In genomic region chr1:182461261-182461660, GRCm38 (mm10) we compare ENCODE assay signal across 8 mouse cellular contexts. TPM values are rescaled to one million over a fixed set of nuclear protein-coding genes. Genes with fewer than 3 reads are reported as not detected.
A peak's percentile ranks its signal among the peaks of the same experiment; 100 is the strongest.
DNase-seq lines count a peak whose midpoint lies in the region; ATAC-seq and TF ChIP-seq lines count a peak whose summit lies in the region.

No protein-coding gene starts in this region.

- H3K4me3 ChIP-seq in forebrain, postnatal 0 days (ENCODE audit: low read depth, low read length): no peak overlapping the region
- H3K4me3 ChIP-seq in forebrain, embryonic 11.5 days (ENCODE audit: low read depth, low read length): no peak overlapping the region
- no peak overlapping the region for H3K4me3 ChIP-seq in brown adipose tissue, adult 24 weeks (ENCODE audit: insufficient read depth, low read depth, low read length)
- no peak overlapping the region for H3K4me3 ChIP-seq in hindbrain, embryonic 13.5 days
- no peak overlapping the region for H3K4me3 ChIP-seq in lung, embryonic 16.5 days (ENCODE audit: low read length)

- 0 out of 2 replicates have a peak overlapping the region, but pooled peaks have one; percentile 5 for H3K27ac ChIP-seq in forebrain, postnatal 0 days (ENCODE audit: low read depth, low read length)
- no peak overlapping the region for H3K27ac ChIP-seq in forebrain, embryonic 11.5 days (ENCODE audit: low read depth, low read length)
- peak overlapping the region; percentile 7; the same call in 1 of the 2 replicates for H3K27ac ChIP-seq in brown adipose tissue, adult 24 weeks (replicated peaks; ENCODE audit: low read depth, low read length)
- peak overlapping the region; percentile 79 for H3K27ac ChIP-seq in hindbrain, embryonic 13.5 days
- peak overlapping the region; percentile 84 for H3K27ac ChIP-seq in lung, embryonic 16.5 days (ENCODE audit: low read length)

- H3K4me2 ChIP-seq in forebrain, postnatal 0 days (ENCODE audit: low read depth): no peak overlapping the region
- no peak overlapping the region for H3K4me2 ChIP-seq in forebrain, embryonic 11.5 days (ENCODE audit: low read depth, low read length, severe bottlenecking)
- no peak overlapping the region for H3K4me2 ChIP-seq in hindbrain, embryonic 13.5 days
- H3K4me2 ChIP-seq in lung, embryonic 16.5 days (ENCODE audit: low read depth, low read length): peak overlapping the region; percentile 30

- DNase-seq in forebrain, postnatal 0 days: no peak
- no peak for DNase-seq in forebrain, embryonic 11.5 days (ENCODE audit: low spot score)
- no peak for DNase-seq in left cerebral cortex, adult 8-10 months (ENCODE audit: low spot score in 2 of 2)
- DNase-seq in T-cell, adult 2 months (ENCODE audit: low spot score): no peak

- ATAC-seq in forebrain, postnatal 0 days: no peak
- ATAC-seq in forebrain, embryonic 11.5 days (replicated peaks; ENCODE audit: low FRiP score): no peak
- no peak for ATAC-seq in hindbrain, embryonic 13.5 days (ENCODE audit: low FRiP score)
- peak; percentile 63 for ATAC-seq in lung, embryonic 16.5 days (ENCODE audit: low read depth)
- ATAC-seq in erythroblast, adult 5-6 weeks (replicated peaks; ENCODE audit: low FRiP score, poor library complexity, severe bottlenecking): no peak

- no peaks in the 10 kb centered on the region for H3K9me3 ChIP-seq in forebrain, postnatal 0 days (ENCODE audit: low read length)
- H3K9me3 ChIP-seq in forebrain, embryonic 11.5 days (ENCODE audit: control insufficient read depth, low read length): no peaks in the 10 kb centered on the region
- H3K9me3 ChIP-seq in hindbrain, embryonic 13.5 days: no peaks in the 10 kb centered on the region
- no peaks in the 10 kb centered on the region for H3K9me3 ChIP-seq in lung, embryonic 16.5 days (ENCODE audit: control insufficient read depth, low read length)

- H3K4me1 ChIP-seq in forebrain, postnatal 0 days (ENCODE audit: insufficient read depth): no peaks in the 10 kb centered on the region
- no peaks in the 10 kb centered on the region for H3K4me1 ChIP-seq in forebrain, embryonic 11.5 days (replicated peaks; ENCODE audit: control insufficient read depth, insufficient read depth, low read length)
- H3K4me1 ChIP-seq in brown adipose tissue, adult 24 weeks (ENCODE audit: control insufficient read depth, insufficient read depth, insufficient read length, low read length): peaks cover 4% of the 10 kb centered on the region
- peaks cover 21% of the 10 kb centered on the region for H3K4me1 ChIP-seq in hindbrain, embryonic 13.5 days (replicated peaks)
- peaks cover 16% of the 10 kb centered on the region for H3K4me1 ChIP-seq in lung, embryonic 16.5 days (replicated peaks; ENCODE audit: control insufficient read depth, insufficient read depth, low read length)

- no peaks in the 10 kb centered on the region for H3K27me3 ChIP-seq in forebrain, postnatal 0 days (ENCODE audit: insufficient read depth, low read length)
- no peaks in the 10 kb centered on the region for H3K27me3 ChIP-seq in forebrain, embryonic 11.5 days (ENCODE audit: control insufficient read depth, insufficient read depth, low read length)
- H3K27me3 ChIP-seq in hindbrain, embryonic 13.5 days: no peaks in the 10 kb centered on the region
- H3K27me3 ChIP-seq in lung, embryonic 16.5 days (ENCODE audit: control insufficient read depth, insufficient read depth, low read depth, low read length): no peaks in the 10 kb centered on the region

- WGBS in forebrain, postnatal 0 days: 69% methylated on average over 7 of the region's 7 CpGs
- 88% methylated on average over 7 of the region's 7 CpGs for WGBS in forebrain, embryonic 11.5 days
- 68% methylated on average over 7 of the region's 7 CpGs for WGBS in hindbrain, embryonic 13.5 days
- WGBS in lung, embryonic 16.5 days: 20% methylated on average over 7 of the region's 7 CpGs

- peaks cover 19% of the 10 kb centered on the region for H3K36me3 ChIP-seq in forebrain, postnatal 0 days (ENCODE audit: insufficient read depth)
- no peaks in the 10 kb centered on the region; the same call in 1 of the 2 replicates for H3K36me3 ChIP-seq in forebrain, embryonic 11.5 days (ENCODE audit: control insufficient read depth, insufficient read depth, low read length)
- peaks cover 30% of the 10 kb centered on the region for H3K36me3 ChIP-seq in hindbrain, embryonic 13.5 days
- H3K36me3 ChIP-seq in lung, embryonic 16.5 days (ENCODE audit: control insufficient read depth, insufficient read depth, low read length): peaks cover 14% of the 10 kb centered on the region

- no peak overlapping the region for H3K9ac ChIP-seq in forebrain, postnatal 0 days
- H3K9ac ChIP-seq in forebrain, embryonic 11.5 days (ENCODE audit: low read length): no peak overlapping the region
- no peak overlapping the region for H3K9ac ChIP-seq in hindbrain, embryonic 13.5 days
- H3K9ac ChIP-seq in lung, embryonic 16.5 days (ENCODE audit: low read length): 0 out of 2 replicates have a peak overlapping the region, but pooled peaks have one; percentile 4

- TF ChIP-seq CTCF in forebrain, postnatal 0 days (IDR thresholded peaks at IDR 0.05; ENCODE audit: low read depth): no peak

RNA-seq across cellular contexts. Expression of gene Trp53bp2, which starts 52.3 kb away (rescaled TPM):
- 18.8 and 27.3 TPM in 2 replicates for total RNA-seq in forebrain, postnatal 0 days (2014; rRNA removed)
- 11.9 and 13.7 TPM in 2 replicates for polyA plus RNA-seq in forebrain, postnatal 0 days (2015; fragmentation: Nextera tagmentation; extraction: Ambion mirVana)
- polyA plus RNA-seq in forebrain, embryonic 11.5 days (2014; fragmentation: Nextera tagmentation; extraction: Ambion mirVana): 35.7 and 38.5 TPM in 2 replicates
- polyA plus RNA-seq in brown adipose tissue, adult 24 weeks (2012; ENCODE audit: insufficient read depth, insufficient read length, missing spikeins): 7.6 and 7.7 TPM in 2 replicates
- polyA plus RNA-seq in hindbrain, embryonic 13.5 days (2015; fragmentation: Nextera tagmentation; extraction: Ambion mirVana): 20.5 and 21.7 TPM in 2 replicates
- polyA plus RNA-seq in lung, embryonic 16.5 days (2015; fragmentation: Nextera tagmentation; extraction: Ambion mirVana): 22.4 and 23.4 TPM in 2 replicates
- 10 to 100 TPM; 23.8 to 34.0 (median 26.8) TPM for total RNA-seq in left cerebral cortex, adult 8-10 months (2022)
- 1.2 and 3.6 TPM in 2 replicates for total RNA-seq in erythroblast, adult 5-6 weeks (2015; ENCODE audit: low replicate concordance)
- total RNA-seq in erythroblast, adult 5-6 weeks (2017; ENCODE audit: low replicate concordance): 2.2 and 2.6 TPM in 2 replicates

RNA-seq across cellular contexts. Expression of gene Capn2, which starts 56.1 kb away (rescaled TPM):
- total RNA-seq in forebrain, postnatal 0 days (2014; rRNA removed): 73.6 and 76.3 TPM in 2 replicates
- polyA plus RNA-seq in forebrain, postnatal 0 days (2015; fragmentation: Nextera tagmentation; extraction: Ambion mirVana): 52.2 and 67.5 TPM in 2 replicates
- polyA plus RNA-seq in forebrain, embryonic 11.5 days (2014; fragmentation: Nextera tagmentation; extraction: Ambion mirVana): 90.8 and 91.6 TPM in 2 replicates
- 108 and 113 TPM in 2 replicates for polyA plus RNA-seq in brown adipose tissue, adult 24 weeks (2012; ENCODE audit: insufficient read depth, insufficient read length, missing spikeins)
- 85.0 and 85.8 TPM in 2 replicates for polyA plus RNA-seq in hindbrain, embryonic 13.5 days (2015; fragmentation: Nextera tagmentation; extraction: Ambion mirVana)
- polyA plus RNA-seq in lung, embryonic 16.5 days (2015; fragmentation: Nextera tagmentation; extraction: Ambion mirVana): 127 and 136 TPM in 2 replicates
- 10 to 100 TPM; 66.6 to 73.1 (median 71.6) TPM for total RNA-seq in left cerebral cortex, adult 8-10 months (2022)
- total RNA-seq in erythroblast, adult 5-6 weeks (2015; ENCODE audit: low replicate concordance): 4.6 and 7.5 TPM in 2 replicates
- total RNA-seq in erythroblast, adult 5-6 weeks (2017; ENCODE audit: low replicate concordance): 7.2 and 11.4 TPM in 2 replicates
